Mouse (Mus musculus) kidney, postnatal 36 days (tissue): Measurements from ENCODE around the gene Ppfia3.

Experiments
- DNase-seq, 2 experiments: peaks; one replicate each; pipeline ENCODE4 v3.0.0; 2021 to 2022; ENCODE audit warnings: mixed read lengths in 2 of 2

Ppfia3 gene

GRCm38 (mm10) chr7:45366652-45367019, at the start of gene Ppfia3:
Gene Ppfia3 (minus strand): TSS chr7:45367019.
- no peak for DNase-seq

- DNase-seq: no peak
Measured at GRCm38 (mm10) chr7:45415636-45416035, 48.8 kb upstream of the Ppfia3 start.

GRCm38 (mm10) chr7:45414740-45415224, 48.0 kb upstream of the Ppfia3 start:
- DNase-seq: no peak

- DNase-seq: peak in 1 of 2 experiments; percentile 27
Measured at GRCm38 (mm10) chr7:45413864-45414739, 47.3 kb upstream of the Ppfia3 start.

DNA sequence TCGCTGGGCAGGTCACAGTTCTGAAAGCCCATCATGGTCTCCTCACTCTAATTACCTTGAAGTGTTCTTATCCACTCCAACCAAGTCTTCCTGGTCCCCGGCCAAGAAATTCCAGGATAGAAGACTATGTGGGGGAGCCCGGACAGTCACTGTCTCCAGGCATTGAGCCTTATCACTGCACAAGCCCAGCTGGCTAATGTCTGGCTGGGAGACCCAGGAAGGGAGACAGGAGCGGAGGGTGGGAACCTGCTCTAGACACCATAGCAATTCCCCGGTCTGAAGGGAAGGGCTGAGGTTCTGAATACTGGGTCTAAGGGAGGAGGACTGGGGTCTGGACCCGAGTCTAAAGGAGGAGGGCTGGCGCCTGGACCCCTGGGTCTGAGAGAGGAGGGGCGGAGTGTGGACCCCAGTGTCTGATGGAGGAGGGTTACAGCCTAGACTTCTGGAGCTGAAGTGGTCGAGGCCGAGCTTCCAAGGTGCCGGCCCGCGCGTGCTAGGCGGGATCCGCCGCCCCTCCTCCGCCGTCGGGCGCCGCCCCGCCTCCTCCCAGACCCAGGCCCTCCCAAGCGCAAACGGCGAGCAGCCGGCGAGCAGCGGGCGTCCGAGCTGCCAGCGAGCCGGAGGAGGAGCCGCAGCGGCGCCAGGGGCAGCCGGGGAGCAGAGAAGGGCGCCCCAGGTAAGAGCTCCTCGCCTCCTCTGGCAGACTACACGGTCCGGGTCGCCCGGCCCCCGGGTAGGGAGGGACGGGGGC, 46.5 kb upstream of the Ppfia3 start, which contains the start of gene Ntf5:
Gene Ntf5 (plus strand): TSS at position 583 of the 751 bp plus-strand sequence.
- DNase-seq: peak; percentile 20 to 55

DNA sequence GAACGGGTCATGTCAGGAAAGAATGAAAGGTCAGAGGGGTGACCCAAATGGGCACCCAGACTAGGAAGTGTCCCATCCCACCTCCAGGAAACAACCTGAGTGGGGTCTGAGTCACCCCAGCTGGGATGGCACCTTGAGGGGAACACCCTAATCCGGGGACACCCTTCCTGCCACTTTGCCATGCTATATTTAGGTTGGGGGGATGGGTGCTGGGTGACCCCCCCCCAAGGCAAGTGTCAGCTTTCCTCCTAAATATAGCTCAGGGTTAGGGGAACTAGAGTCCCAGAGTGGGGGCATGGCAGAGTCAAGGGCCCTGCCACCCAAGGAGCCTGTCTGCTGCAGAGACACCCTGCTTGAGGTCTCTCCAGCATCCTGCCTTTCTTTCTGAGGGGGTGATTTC, 45.6 kb upstream of the Ppfia3 start:
- DNase-seq: no peak

DNA sequence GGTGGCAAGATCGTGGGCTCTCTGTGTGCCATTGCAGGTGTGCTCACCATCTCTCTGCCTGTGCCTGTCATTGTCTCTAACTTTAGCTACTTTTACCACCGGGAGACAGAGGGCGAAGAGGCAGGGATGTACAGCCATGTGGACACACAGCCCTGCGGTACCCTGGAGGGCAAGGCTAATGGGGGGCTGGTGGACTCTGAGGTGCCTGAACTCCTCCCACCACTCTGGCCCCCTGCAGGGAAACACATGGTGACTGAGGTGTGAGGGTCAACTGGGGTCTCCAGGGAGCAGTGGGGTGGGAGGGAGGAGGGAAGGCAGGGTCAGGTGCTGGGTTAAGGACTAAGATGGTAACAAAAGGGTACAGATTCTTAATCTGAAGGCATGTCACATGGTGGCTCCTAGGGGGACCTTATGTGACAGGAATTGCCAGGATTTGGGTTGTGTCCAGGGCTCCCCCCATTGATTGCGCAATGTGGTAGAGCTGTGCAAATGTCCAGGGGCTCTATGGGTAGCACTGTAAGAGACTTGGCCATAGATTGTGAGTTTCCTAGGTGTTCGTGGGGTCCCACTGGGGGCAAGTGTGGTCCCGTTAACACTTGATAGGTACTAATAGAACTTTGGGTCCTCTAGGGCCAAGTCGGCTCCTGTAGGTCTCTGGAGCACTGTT, 42.8 kb upstream of the Ppfia3 start:
- DNase-seq: no peak

- DNase-seq: no peak
Measured at GRCm38 (mm10) chr7:45408949-45409348, 42.1 kb upstream of the Ppfia3 start.

- DNase-seq: no peak
Measured at GRCm38 (mm10) chr7:45408351-45408750, 41.5 kb upstream of the Ppfia3 start.

DNA sequence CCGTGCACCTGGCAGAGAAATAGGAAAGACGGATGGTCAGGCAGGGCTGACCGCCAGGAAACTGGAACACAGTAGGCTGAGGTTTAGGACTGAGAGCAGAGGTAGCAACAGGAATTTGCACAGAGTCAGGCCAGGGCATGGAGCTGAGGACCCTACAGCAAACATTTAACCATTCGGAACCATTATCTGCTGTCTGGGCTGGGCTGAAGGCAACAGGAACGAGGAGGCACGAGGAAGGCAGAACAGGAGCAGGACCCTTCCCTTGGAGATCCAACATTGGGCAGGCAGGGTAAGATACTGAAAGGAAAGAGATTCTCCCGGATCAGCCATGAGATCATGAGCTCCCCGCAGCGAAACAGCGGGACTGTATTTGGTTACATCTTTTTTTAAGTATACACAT, 41.0 kb upstream of the Ppfia3 start:
- no peak for DNase-seq

- peak; percentile 45 to 75 for DNase-seq
Measured at GRCm38 (mm10) chr7:45406157-45407156, 39.6 kb upstream of the Ppfia3 start.

GRCm38 (mm10) chr7:45405091-45406075, 38.6 kb upstream of the Ppfia3 start, which contains the start of gene Kcna7:
Gene Kcna7 (plus strand): TSS chr7:45405653.
- peak; percentile 69 to 87 for DNase-seq

DNA sequence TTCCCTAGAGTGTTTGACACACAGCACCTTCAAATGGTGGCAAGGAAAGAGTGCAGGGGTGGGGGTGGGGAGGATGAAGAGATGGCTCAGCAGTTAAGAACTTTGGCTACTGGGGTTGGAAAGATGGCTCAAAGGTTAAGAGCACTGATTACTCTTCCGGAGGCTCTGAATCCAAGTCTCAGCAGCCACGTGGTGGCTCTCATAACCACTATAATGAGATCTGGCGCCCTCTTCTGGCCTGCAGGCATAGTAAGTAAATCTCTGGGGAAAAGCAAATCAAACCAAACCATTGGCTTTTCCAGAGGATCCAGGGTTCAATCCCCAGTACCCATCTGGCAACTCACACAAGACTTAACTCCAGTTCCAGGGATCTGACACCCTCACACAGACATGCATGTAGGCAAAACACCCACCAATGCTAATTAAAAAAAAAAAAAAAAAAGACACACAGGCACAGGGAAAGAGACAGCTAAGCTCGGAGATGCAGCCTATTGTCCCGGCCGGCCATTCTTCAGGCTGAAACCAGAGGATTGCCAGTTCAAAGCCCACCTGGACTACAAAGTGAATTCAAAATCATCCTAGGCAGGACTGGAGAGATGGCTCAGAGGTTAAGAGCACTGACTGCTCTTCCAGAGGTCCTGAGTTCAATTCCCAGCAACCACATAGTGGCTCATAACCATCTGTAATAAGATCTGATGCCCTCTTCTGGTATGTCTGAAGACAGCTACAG, 36.9 kb upstream of the Ppfia3 start:
- DNase-seq: peak; percentile 87 to 92

GRCm38 (mm10) chr7:45401521-45402085, 34.8 kb upstream of the Ppfia3 start:
- DNase-seq: no peak

DNA sequence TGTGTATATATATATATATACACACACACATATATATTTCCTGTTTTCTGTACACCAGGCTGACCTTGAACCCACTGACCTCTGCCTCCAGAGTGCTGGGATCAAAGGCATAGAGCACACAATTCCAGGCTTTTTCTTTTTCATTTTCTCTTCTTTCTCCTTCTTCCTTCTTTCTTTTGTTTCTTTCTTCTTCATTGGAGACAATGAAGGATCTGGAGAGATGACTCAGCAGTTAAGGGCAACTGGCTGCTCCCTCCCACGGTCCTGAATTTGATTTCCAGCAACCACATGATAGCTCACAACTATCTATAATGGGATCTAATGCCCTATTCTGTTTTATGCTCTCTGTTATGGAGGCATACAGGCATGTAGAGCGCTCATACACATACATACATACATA, 30.0 kb upstream of the Ppfia3 start:
- no peak for DNase-seq

DNA sequence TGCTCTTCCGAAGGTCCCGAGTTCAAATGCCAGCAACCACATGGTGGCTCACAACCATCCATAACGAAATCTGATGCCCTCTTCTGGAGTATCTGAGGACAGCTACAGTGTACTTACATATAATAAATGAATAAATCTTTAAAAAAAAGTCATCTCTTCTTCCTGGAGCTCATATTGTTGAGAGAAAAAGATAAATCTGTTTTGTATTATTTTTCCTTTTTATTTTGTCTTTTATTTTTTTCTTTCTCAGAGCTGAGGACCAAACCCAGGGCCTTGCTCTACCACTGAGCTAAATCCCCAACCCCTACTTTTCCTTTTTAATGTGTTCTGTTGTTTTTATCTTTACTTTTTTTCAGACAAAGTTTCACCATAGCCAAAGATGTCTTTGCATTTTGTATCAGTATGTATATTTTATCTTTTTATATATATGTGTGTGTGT, 29.5 kb upstream of the Ppfia3 start:
- peak in 1 of 2 experiments; percentile 14 for DNase-seq

DNA sequence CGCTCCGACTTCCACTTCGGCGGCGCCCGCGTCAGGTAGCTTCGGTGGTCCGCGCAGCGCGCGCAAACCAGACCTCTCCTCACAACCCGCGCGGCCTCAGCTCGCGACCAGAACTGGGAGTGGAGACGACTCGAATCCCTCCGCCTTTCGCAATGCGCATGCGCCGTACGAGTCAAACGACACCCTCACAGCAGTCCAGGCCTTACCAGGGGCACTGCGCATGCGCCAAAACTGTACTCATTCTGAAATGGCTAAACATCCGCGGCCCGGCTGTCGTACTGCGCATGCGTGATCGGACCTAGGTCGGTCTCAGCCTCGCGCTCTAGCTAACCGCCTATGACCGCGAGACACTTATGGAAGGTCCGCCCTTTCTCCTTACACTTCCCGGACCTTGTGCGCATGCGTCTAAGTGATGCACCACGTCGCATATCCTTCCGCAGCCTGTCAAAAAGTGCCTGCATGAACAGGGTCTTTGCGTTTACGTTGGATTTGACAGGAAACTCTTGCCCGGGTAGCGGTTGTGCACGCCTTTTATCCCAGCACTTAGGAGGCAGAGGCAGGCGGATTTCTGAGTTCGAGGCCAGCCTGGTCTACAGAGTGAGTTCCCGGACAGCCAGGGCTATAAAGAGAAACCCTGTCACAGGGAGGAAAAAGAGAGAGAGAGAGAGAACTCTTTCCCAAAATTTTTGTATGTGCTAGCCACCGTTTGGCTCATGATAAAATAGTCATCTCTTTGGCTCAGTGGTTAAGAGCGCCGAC, 28.9 kb upstream of the Ppfia3 start, which contains the start of gene Snrnp70:
Gene Snrnp70 (minus strand): TSS at position 165 of the 759 bp plus-strand sequence.
- DNase-seq: peak; percentile 100

GRCm38 (mm10) chr7:45395129-45395541, 28.3 kb upstream of the Ppfia3 start:
- DNase-seq: peak in 1 of 2 experiments; percentile 61
